Mouse (Mus musculus) adipocyte (in vitro differentiated cells): ENCODE results near the gene Cnih2.

ENCODE experiments used
- DNase-seq: peaks from one replicate; pipeline ENCODE4 v3.0.0-alpha.2; 2016; ENCODE audit warnings: low spot score

Gene Cnih2

DNA sequence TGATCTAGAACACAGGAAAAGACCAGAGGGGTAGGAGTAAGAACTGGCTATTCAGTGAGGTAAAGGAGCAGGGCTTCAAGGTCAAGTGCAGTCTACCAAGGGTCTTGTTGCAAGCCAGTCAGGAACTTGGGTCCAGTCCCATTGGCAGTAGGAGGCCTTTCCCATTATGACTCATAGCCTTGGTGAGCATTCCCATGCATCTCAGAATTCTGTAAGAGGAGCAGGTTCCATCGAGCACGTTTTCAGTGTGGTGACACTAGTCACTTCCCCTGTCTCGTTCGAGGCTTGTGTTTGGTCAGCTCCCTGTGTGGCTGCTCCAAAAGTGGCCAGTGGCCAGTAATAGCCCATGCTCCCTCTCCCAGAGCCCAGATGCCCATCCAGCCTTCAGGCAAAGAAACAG lies 52.8 kb downstream of the Cnih2 start:
- DNase-seq: no peak
